In the genomic region with DNA sequence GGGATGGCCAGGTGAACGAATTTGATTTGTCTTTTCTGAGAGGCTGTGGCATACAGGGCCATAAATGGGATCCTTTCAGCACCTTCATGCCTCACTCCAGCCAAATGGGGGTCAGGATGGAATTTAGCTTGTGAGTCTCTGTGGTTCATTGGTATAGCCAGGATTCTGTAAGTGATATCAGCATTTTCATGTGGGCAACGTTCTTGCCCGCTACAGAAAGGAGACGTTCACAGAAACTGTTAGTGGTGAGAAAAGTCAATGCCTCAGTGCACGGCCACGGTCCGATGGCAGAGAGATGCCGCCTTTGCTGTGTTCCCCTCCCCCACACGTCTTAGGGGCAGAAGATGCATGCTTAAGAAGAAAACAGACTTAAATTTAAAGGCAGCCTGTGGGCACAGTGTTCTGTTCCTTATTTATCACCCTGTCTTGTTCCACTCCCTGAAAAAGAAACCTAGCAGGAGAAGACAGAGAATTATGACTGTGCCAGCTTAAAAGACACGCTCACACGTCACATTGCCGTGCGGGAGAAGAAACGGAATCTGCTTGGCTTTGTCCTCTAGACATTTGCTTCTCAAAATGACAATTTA, we compare ENCODE assay signal across 14 mouse cellular contexts.
DNase-seq lines count a peak whose midpoint lies in the region; ATAC-seq and TF ChIP-seq lines count a peak whose summit lies in the region.
"Had no signal": no experiment of that assay in that cellular context is flagged by ENCODE, and none has a peak within 500 bp of the region (broad histone marks: within the 10 kb centered on the region; RNA-seq: fewer than 3 reads in every experiment).

No protein-coding gene starts in this region.

- H3K9me3 ChIP-seq in kidney, embryonic 15.5 days (replicated peaks): no peaks in the 10 kb centered on the region
- H3K9me3 ChIP-seq in hindbrain, embryonic 16.5 days (ENCODE audit: control insufficient read depth, low read length): no peaks in the 10 kb centered on the region
- no peaks in the 10 kb centered on the region for H3K9me3 ChIP-seq in neural tube, embryonic 15.5 days (replicated peaks)
- no peaks in the 10 kb centered on the region for H3K9me3 ChIP-seq in intestine, embryonic 15.5 days
- H3K9me3 ChIP-seq in heart, embryonic 12.5 days (replicated peaks): peaks cover 3% of the 10 kb centered on the region; the same call in 1 of the 2 replicates
- H3K9me3 ChIP-seq: embryonic facial prominence, embryonic 12.5 days; liver, embryonic 12.5 days had no signal

- 0 out of 2 replicates have a peak overlapping the region, but pooled peaks have one; percentile 6 for H3K27ac ChIP-seq in kidney, embryonic 15.5 days
- H3K27ac ChIP-seq in cortical plate, adult 2 months (ENCODE audit: insufficient read depth, low read length): peak overlapping the region; percentile 49
- H3K27ac ChIP-seq in hindbrain, embryonic 16.5 days (ENCODE audit: low read depth, low read length): peak overlapping the region; percentile 16; the same call in 1 of the 2 replicates
- H3K27ac ChIP-seq in neural tube, embryonic 15.5 days (replicated peaks): peak overlapping the region; percentile 14
- no peak overlapping the region for H3K27ac ChIP-seq in intestine, embryonic 15.5 days
- no peak overlapping the region for H3K27ac ChIP-seq in heart, embryonic 12.5 days (ENCODE audit: poor library complexity, severe bottlenecking)
- H3K27ac ChIP-seq: embryonic facial prominence, embryonic 12.5 days; liver, embryonic 12.5 days had no signal

- peaks cover 9% of the 10 kb centered on the region; the same call in 1 of the 2 replicates for H3K4me1 ChIP-seq in kidney, embryonic 15.5 days
- peaks cover 16% of the 10 kb centered on the region for H3K4me1 ChIP-seq in cortical plate, adult 2 months (ENCODE audit: control insufficient read depth, insufficient read depth, low read length)
- peaks cover 2% of the 10 kb centered on the region; the same call in 1 of the 2 replicates for H3K4me1 ChIP-seq in hindbrain, embryonic 16.5 days (ENCODE audit: control insufficient read depth, insufficient read depth, low read depth, low read length)
- H3K4me1 ChIP-seq in neural tube, embryonic 15.5 days: peaks cover 17% of the 10 kb centered on the region
- H3K4me1 ChIP-seq in intestine, embryonic 15.5 days (replicated peaks): no peaks in the 10 kb centered on the region
- peaks cover 3% of the 10 kb centered on the region; the same call in 1 of the 2 replicates for H3K4me1 ChIP-seq in heart, embryonic 12.5 days (replicated peaks)
- H3K4me1 ChIP-seq: liver, embryonic 12.5 days had no signal

- H3K36me3 ChIP-seq in kidney, embryonic 15.5 days: no peaks in the 10 kb centered on the region
- no peaks in the 10 kb centered on the region for H3K36me3 ChIP-seq in hindbrain, embryonic 16.5 days (ENCODE audit: control insufficient read depth, insufficient read depth, low read length)
- H3K36me3 ChIP-seq in neural tube, embryonic 15.5 days: peaks cover 12% of the 10 kb centered on the region; the same call in 1 of the 2 replicates
- 0 out of 2 replicates have a peak, but pooled peaks cover 4% of the 10 kb centered on the region for H3K36me3 ChIP-seq in intestine, embryonic 15.5 days
- peaks cover 15% of the 10 kb centered on the region for H3K36me3 ChIP-seq in heart, embryonic 12.5 days
- H3K36me3 ChIP-seq: embryonic facial prominence, embryonic 12.5 days; liver, embryonic 12.5 days had no signal

- no peak for TF ChIP-seq POLR2A in cortical plate, adult 2 months (IDR thresholded peaks at IDR 0.05; ENCODE audit: extremely low read depth, insufficient read depth, low read length)

- no peak for TF ChIP-seq CTCF in cortical plate, adult 2 months (IDR thresholded peaks at IDR 0.05; ENCODE audit: extremely low read depth, insufficient read depth, low read length)

- no peak for ATAC-seq in kidney, embryonic 15.5 days (replicated peaks; ENCODE audit: low FRiP score)
- ATAC-seq in hindbrain, embryonic 16.5 days: 0 out of 2 replicates have a peak, but pooled peaks have one; percentile 14
- ATAC-seq in neural tube, embryonic 15.5 days (ENCODE audit: low FRiP score): peak; percentile 41; the same call in 1 of the 2 replicates
- no peak for ATAC-seq in intestine, embryonic 15.5 days
- no peak for ATAC-seq in heart, embryonic 12.5 days (ENCODE audit: insufficient number of reproducible peaks, low FRiP score)
- ATAC-seq: forebrain, embryonic 14.5 days; liver, embryonic 12.5 days had no signal

- no peak overlapping the region for H3K9ac ChIP-seq in kidney, embryonic 15.5 days
- H3K9ac ChIP-seq in hindbrain, embryonic 16.5 days (ENCODE audit: low read depth, low read length): no peak overlapping the region
- no peak overlapping the region for H3K9ac ChIP-seq in neural tube, embryonic 15.5 days (replicated peaks)
- H3K9ac ChIP-seq in intestine, embryonic 15.5 days: no peak overlapping the region
- no peak overlapping the region for H3K9ac ChIP-seq in heart, embryonic 12.5 days
- H3K9ac ChIP-seq: embryonic facial prominence, embryonic 12.5 days; liver, embryonic 12.5 days had no signal

- H3K27me3 ChIP-seq in kidney, embryonic 15.5 days: no peaks in the 10 kb centered on the region
- no peaks in the 10 kb centered on the region for H3K27me3 ChIP-seq in hindbrain, embryonic 16.5 days (replicated peaks; ENCODE audit: control insufficient read depth, insufficient read depth, low read length)
- no peaks in the 10 kb centered on the region for H3K27me3 ChIP-seq in neural tube, embryonic 15.5 days (replicated peaks)
- no peaks in the 10 kb centered on the region for H3K27me3 ChIP-seq in intestine, embryonic 15.5 days (replicated peaks)
- H3K27me3 ChIP-seq in heart, embryonic 12.5 days (replicated peaks): no peaks in the 10 kb centered on the region
- H3K27me3 ChIP-seq: embryonic facial prominence, embryonic 12.5 days; liver, embryonic 12.5 days had no signal

- H3K4me3 ChIP-seq in kidney, embryonic 15.5 days (replicated peaks): no peak overlapping the region
- H3K4me3 ChIP-seq in cortical plate, adult 2 months (ENCODE audit: insufficient read depth, low read length): no peak overlapping the region
- no peak overlapping the region for H3K4me3 ChIP-seq in hindbrain, embryonic 16.5 days (ENCODE audit: low read length)
- no peak overlapping the region for H3K4me3 ChIP-seq in neural tube, embryonic 15.5 days (replicated peaks)
- H3K4me3 ChIP-seq in intestine, embryonic 15.5 days (replicated peaks): no peak overlapping the region
- H3K4me3 ChIP-seq in heart, embryonic 12.5 days: no peak overlapping the region
- H3K4me3 ChIP-seq: embryonic facial prominence, embryonic 12.5 days; liver, embryonic 12.5 days had no signal

- peak overlapping the region; percentile 46 for H3K4me2 ChIP-seq in kidney, embryonic 15.5 days
- no peak overlapping the region for H3K4me2 ChIP-seq in hindbrain, embryonic 16.5 days (ENCODE audit: low read length)
- H3K4me2 ChIP-seq in neural tube, embryonic 15.5 days: peak overlapping the region; percentile 28; the same call in 1 of the 2 replicates
- no peak overlapping the region for H3K4me2 ChIP-seq in intestine, embryonic 15.5 days (replicated peaks)
- no peak overlapping the region for H3K4me2 ChIP-seq in heart, embryonic 12.5 days
- H3K4me2 ChIP-seq: embryonic facial prominence, embryonic 12.5 days; liver, embryonic 12.5 days had no signal

- WGBS in kidney, embryonic 15.5 days: 32% methylated on average over 14 of the region's 14 CpGs
- 45% methylated on average over 14 of the region's 14 CpGs for WGBS in hindbrain, embryonic 16.5 days
- WGBS in neural tube, embryonic 15.5 days: 31% methylated on average over 14 of the region's 14 CpGs
- WGBS in intestine, embryonic 15.5 days: 70% methylated on average over 14 of the region's 14 CpGs
- 73% methylated on average over 14 of the region's 14 CpGs for WGBS in heart, embryonic 12.5 days

- no peak for DNase-seq in kidney, postnatal 36 days
- no peak for DNase-seq in adrenal gland, postnatal 14 days
- DNase-seq: heart, postnatal 4 days; lung, postnatal 4 days; thymus, adult 2 months had no signal

Comparison
In these comparisons a context has a peak if more than half of its experiments do, and no peak if none do; other contexts are left out.
1. ATAC-seq: peak in hindbrain, embryonic 16.5 days (single experiment) and neural tube, embryonic 15.5 days (single experiment); none in kidney, embryonic 15.5 days (single experiment), intestine, embryonic 15.5 days (single experiment) and heart, embryonic 12.5 days (single experiment).
2. H3K27ac ChIP-seq: peak in kidney, embryonic 15.5 days (single experiment), cortical plate, adult 2 months (single experiment), hindbrain, embryonic 16.5 days (single experiment) and neural tube, embryonic 15.5 days (single experiment); none in intestine, embryonic 15.5 days (single experiment) and heart, embryonic 12.5 days (single experiment).
3. H3K4me2 ChIP-seq: peak in kidney, embryonic 15.5 days (single experiment) and neural tube, embryonic 15.5 days (single experiment); none in hindbrain, embryonic 16.5 days (single experiment), intestine, embryonic 15.5 days (single experiment) and heart, embryonic 12.5 days (single experiment).